Mouse (Mus musculus) forebrain, embryonic 16.5 days (tissue): Measurements from ENCODE around the gene Thumpd3. TPM values are rescaled to one million over a fixed set of nuclear protein-coding genes. Genes with fewer than 3 reads are reported as not detected.

Experiments used
- ATAC-seq: fragments of 200-750 bp; cut with Nextera tagmentation; 2 replicates; pipeline ENCODE4 v1.8.0; 2017; ENCODE audit warnings: mild to moderate bottlenecking, moderate library complexity
- H3K27ac ChIP-seq: fragments of 300-500 bp; sonication (generic); 2 replicates; pipeline ENCODE4 v1.5.1; 2014; ENCODE audit warnings: low read length, control low read depth
- H3K27me3 ChIP-seq: fragments of 300-500 bp; sonication (generic); replicated peaks from 2 replicates; pipeline ENCODE4 v1.6.1; 2014; ENCODE audit warnings: low read length; ENCODE audit not compliant: control insufficient read depth, insufficient read depth
- H3K36me3 ChIP-seq: fragments of 300-500 bp; sonication (generic); 2 replicates; pipeline ENCODE4 v1.6.1; 2014; ENCODE audit not compliant: control insufficient read depth, insufficient read depth
- H3K4me1 ChIP-seq: fragments of 300-500 bp; sonication (generic); replicated peaks from 2 replicates; pipeline ENCODE4 v1.6.1; 2014; ENCODE audit warnings: low read length; ENCODE audit not compliant: control insufficient read depth, insufficient read depth
- H3K4me2 ChIP-seq: fragments of 300-500 bp; sonication (generic); 2 replicates; pipeline ENCODE4 v1.6.1; 2014; ENCODE audit warnings: mild to moderate bottlenecking, low read length, control low read depth
- H3K4me3 ChIP-seq: fragments of 300-500 bp; sonication (generic); replicated peaks from 2 replicates; pipeline ENCODE4 v1.5.1; 2014; ENCODE audit warnings: mild to moderate bottlenecking, low read length, control low read depth
- H3K9ac ChIP-seq: fragments of 300-500 bp; sonication (generic); replicated peaks from 2 replicates; pipeline ENCODE4 v1.6.1; 2014; ENCODE audit warnings: low read depth, low read length, control low read depth
- H3K9me3 ChIP-seq: fragments of 300-500 bp; sonication (generic); 2 replicates; pipeline ENCODE4 v1.6.1; 2016; ENCODE audit warnings: low read length; ENCODE audit not compliant: control insufficient read depth
- WGBS: fragments of 180-500 bp; shearing (Covaris S2); extraction: QIAGEN DNeasy Blood & Tissue Kit; methylation state at CpG from one replicate; pipeline ENCODE4 v1.1.7; 2014; 5-methylcytosine and 5-hydroxymethylcytosine counted together
- polyA plus RNA-seq: library from polyadenylated mRNA; unstranded; fragments of >200 nt; fragmentation: Nextera tagmentation; extraction: Ambion mirVana; gene quantifications from 2 replicates; pipeline ENCODE4 v1.2.1, GENCODE M21; 2015

Thumpd3 gene
- polyA plus RNA-seq, 1 experiment from 2014 or later, result 65.0 TPM

DNA sequence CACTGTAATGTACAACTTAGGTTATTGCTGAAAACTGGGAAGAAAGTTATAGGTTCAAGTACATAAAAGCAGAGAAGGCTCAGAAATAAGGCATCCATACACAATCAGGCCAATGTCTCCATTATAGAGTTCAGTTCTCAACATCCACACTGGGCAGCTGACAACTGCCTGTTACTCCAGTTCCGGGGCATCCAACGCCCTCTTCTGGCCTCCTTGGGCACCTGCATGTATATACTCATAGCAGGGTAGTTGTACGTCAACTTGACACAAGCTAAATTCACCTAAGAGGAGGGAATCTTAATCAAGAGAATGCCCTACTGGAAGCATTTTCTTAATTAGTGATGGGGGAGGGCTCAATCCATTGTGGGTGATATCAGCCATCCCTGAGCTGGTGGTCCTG, 13.9 kb upstream of the Thumpd3 start:
- H3K9me3 ChIP-seq, result no peaks in the 10 kb centered on the region
- no peaks in the 10 kb centered on the region for H3K36me3 ChIP-seq
- no peak overlapping the region for H3K9ac ChIP-seq
- no peaks in the 10 kb centered on the region for H3K27me3 ChIP-seq
- H3K4me3 ChIP-seq, result no peak overlapping the region
- 65% methylated on average over 3 of the region's 3 CpGs for WGBS
- no peak overlapping the region for H3K27ac ChIP-seq
- no peak for ATAC-seq
- H3K4me1 ChIP-seq, result no peaks in the 10 kb centered on the region
- no peak overlapping the region for H3K4me2 ChIP-seq

DNA sequence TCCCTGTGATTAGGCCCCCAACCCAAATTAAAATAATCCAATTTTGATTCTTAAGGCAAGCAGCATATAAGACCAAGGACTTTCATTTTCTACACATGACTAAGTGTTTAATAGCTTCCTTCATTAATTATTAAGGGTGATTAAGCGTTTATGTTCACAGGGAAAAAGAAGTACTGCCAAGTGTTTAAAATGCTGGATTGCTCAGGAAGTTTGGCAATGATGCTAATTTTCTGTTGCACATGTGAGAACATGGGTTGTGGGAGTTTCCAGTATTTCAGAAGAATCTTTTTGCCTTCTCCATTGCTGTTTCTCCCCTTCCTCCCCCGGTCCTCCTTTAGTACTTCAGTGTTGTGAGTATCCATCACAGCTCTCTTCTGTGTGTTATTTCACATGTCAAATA, 12.8 kb upstream of the Thumpd3 start:
- ATAC-seq, result no peak
- 84% methylated on average over 2 of the region's 2 CpGs for WGBS

DNA sequence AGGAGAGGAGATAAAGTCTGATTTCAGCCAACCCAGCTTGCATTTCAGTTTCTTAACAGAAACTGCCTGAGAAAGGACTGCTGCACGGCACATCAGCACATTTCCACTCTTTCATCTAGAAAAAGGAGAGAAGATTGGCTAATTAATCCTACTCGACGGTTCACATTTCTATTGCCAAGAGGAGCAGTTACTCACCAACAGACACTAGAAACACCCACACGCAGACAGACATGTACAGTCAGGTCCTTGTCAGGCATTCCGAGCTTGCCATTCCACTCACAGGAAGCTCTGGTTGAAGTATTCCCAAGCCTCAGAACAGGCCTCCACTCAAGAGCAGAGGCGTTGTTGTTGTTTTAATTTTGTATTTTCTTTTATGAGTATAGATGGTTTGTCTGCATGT, 11.6 kb upstream of the Thumpd3 start:
- H3K27me3 ChIP-seq, result no peaks in the 10 kb centered on the region
- WGBS, result 84% methylated on average over 6 of the region's 6 CpGs
- H3K4me2 ChIP-seq, result no peak overlapping the region
- ATAC-seq, result no peak
- no peaks in the 10 kb centered on the region for H3K36me3 ChIP-seq
- no peak overlapping the region for H3K4me3 ChIP-seq
- H3K4me1 ChIP-seq, result peaks cover 3% of the 10 kb centered on the region; the same call in 1 of the 2 replicates
- no peaks in the 10 kb centered on the region for H3K9me3 ChIP-seq
- no peak overlapping the region for H3K9ac ChIP-seq
- H3K27ac ChIP-seq, result no peak overlapping the region

More for the DNA sequence above, 12.8 kb upstream of the Thumpd3 start:
- no peak overlapping the region for H3K4me3 ChIP-seq
- no peaks in the 10 kb centered on the region for H3K36me3 ChIP-seq
- peaks cover 3% of the 10 kb centered on the region; the same call in 1 of the 2 replicates for H3K4me1 ChIP-seq
- no peak overlapping the region for H3K4me2 ChIP-seq
- H3K9ac ChIP-seq, result no peak overlapping the region
- H3K27ac ChIP-seq, result no peak overlapping the region
- H3K27me3 ChIP-seq, result no peaks in the 10 kb centered on the region
- no peaks in the 10 kb centered on the region for H3K9me3 ChIP-seq

- Histone ChIP-seq H3K4me3 (no peak overlapping the region), H3K27me3 (no peaks in the 10 kb centered on the region), H3K27ac (no peak overlapping the region), H3K4me2 (no peak overlapping the region), H3K4me1 (peaks cover 3% of the 10 kb centered on the region; the same call in 1 of the 2 replicates), H3K9me3 (no peaks in the 10 kb centered on the region), H3K9ac (no peak overlapping the region), H3K36me3 (no peaks in the 10 kb centered on the region)
- WGBS, result 63% methylated on average over 4 of the region's 4 CpGs
- ATAC-seq, result no peak
These were observed 9.4 kb upstream of the Thumpd3 start for GRCm38 (mm10) chr6:113036463-113037175.

GRCm38 (mm10) chr6:113037946-113038734, 7.9 kb upstream of the Thumpd3 start:
- WGBS, result 10% methylated on average over 19 of the region's 19 CpGs
- peak; percentile 62 for ATAC-seq
- peak overlapping the region; percentile 44 for H3K4me2 ChIP-seq
- peak overlapping the region; percentile 24 for H3K9ac ChIP-seq
- H3K4me1 ChIP-seq, result peaks cover 3% of the 10 kb centered on the region; the same call in 1 of the 2 replicates
- no peaks in the 10 kb centered on the region for H3K36me3 ChIP-seq
- H3K27ac ChIP-seq, result 0 out of 2 replicates have a peak overlapping the region, but pooled peaks have one; percentile 5
- H3K9me3 ChIP-seq, result no peaks in the 10 kb centered on the region
- H3K27me3 ChIP-seq, result no peaks in the 10 kb centered on the region
- peak overlapping the region; percentile 7 for H3K4me3 ChIP-seq

- 0 out of 2 replicates have a peak overlapping the region, but pooled peaks have one; percentile 24 for H3K9ac ChIP-seq
- H3K4me1 ChIP-seq, result peaks cover 3% of the 10 kb centered on the region; the same call in 1 of the 2 replicates
- H3K27me3 ChIP-seq, result no peaks in the 10 kb centered on the region
- ATAC-seq, result no peak
- H3K4me3 ChIP-seq, result no peak overlapping the region
- H3K27ac ChIP-seq, result no peak overlapping the region
- H3K36me3 ChIP-seq, result no peaks in the 10 kb centered on the region
- no peaks in the 10 kb centered on the region for H3K9me3 ChIP-seq
- 54% methylated on average over 5 of the region's 5 CpGs for WGBS
- no peak overlapping the region for H3K4me2 ChIP-seq
These were observed 7.3 kb upstream of the Thumpd3 start for GRCm38 (mm10) chr6:113038735-113039058.

DNA sequence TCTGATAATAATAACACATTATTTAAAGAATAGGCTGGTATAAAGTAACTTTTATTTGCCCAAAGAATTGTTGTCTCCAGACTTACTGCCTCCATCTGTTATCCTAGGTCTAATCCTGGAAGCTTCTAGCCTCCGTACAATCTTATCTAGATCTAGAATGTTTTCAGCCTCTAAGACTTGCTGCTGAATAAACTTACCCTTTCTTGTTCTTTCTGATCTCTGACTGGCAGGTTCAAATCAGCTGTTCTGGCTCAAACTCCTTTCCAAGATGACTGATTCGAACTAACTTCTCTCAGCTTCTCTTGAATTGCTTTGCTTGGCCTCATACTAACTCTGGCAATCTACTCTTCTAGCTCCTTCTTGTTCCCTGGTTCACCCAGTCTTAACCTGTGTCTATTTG, 5.7 kb upstream of the Thumpd3 start:
- Histone ChIP-seq H3K9ac (no peak overlapping the region), H3K4me2 (no peak overlapping the region), H3K36me3 (no peaks in the 10 kb centered on the region), H3K27ac (no peak overlapping the region), H3K4me3 (no peak overlapping the region), H3K27me3 (no peaks in the 10 kb centered on the region), H3K9me3 (no peaks in the 10 kb centered on the region), H3K4me1 (peaks cover 5% of the 10 kb centered on the region)
- ATAC-seq, result no peak
- 96% methylated on average over 2 of the region's 2 CpGs for WGBS

GRCm38 (mm10) chr6:113041215-113041990, 4.6 kb upstream of the Thumpd3 start:
- no peak for ATAC-seq
- Histone ChIP-seq H3K36me3 (no peaks in the 10 kb centered on the region), H3K27me3 (no peaks in the 10 kb centered on the region), H3K27ac (no peak overlapping the region), H3K4me1 (peaks cover 9% of the 10 kb centered on the region), H3K4me2 (no peak overlapping the region), H3K4me3 (no peak overlapping the region), H3K9me3 (no peaks in the 10 kb centered on the region), H3K9ac (no peak overlapping the region)
- WGBS, result 88% methylated on average over 11 of the region's 11 CpGs

DNA sequence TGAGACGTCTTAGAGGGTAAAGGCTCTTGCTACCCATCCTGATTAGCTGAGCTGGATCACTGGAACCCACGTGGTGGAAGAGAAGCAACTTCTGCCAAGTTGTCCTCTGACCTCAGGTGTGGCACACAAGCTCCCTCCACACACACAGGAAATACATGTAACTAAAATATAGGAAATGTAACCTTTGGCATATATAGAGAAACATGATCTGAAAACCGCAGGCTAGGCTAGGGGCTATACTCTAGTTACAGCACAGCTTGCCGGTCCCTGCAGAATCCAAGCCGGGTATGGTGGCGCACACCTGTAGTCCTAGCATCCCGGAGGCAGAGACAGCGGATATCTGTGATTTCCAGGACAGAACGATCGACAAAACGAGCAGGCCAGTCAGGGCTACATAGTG, 450 bp upstream of the Thumpd3 start:
- Histone ChIP-seq H3K9ac (peak overlapping the region; percentile 79), H3K4me3 (peak overlapping the region; percentile 55), H3K27me3 (no peaks in the 10 kb centered on the region), H3K4me1 (peaks cover 17% of the 10 kb centered on the region), H3K4me2 (peak overlapping the region; percentile 99), H3K27ac (peak overlapping the region; percentile 80), H3K9me3 (no peaks in the 10 kb centered on the region), H3K36me3 (peaks cover 5% of the 10 kb centered on the region)
- ATAC-seq, result peak; percentile 19
- WGBS, result under 1% methylated on average over 11 of the region's 11 CpGs
